In genomic region chr2:20549065-20549464, GRCm38 (mm10) we compare ENCODE assay signal across 15 mouse cellular contexts.
A peak's percentile ranks its signal among the peaks of the same experiment; 100 is the strongest.
DNase-seq lines count a peak whose midpoint lies in the region; ATAC-seq and TF ChIP-seq lines count a peak whose summit lies in the region.
"Had no signal": no experiment of that assay in that cellular context is flagged by ENCODE, and none has a peak within 500 bp of the region (broad histone marks: within the 10 kb centered on the region; RNA-seq: fewer than 3 reads in every experiment).

No protein-coding gene starts in this region.

- peak overlapping the region; percentile 44 for H3K4me2 ChIP-seq in lung, embryonic 14.5 days
- peak overlapping the region; percentile 41 for H3K4me2 ChIP-seq in forebrain, embryonic 15.5 days (replicated peaks)

- peak overlapping the region; percentile 18 for H3K4me3 ChIP-seq in lung, embryonic 14.5 days (ENCODE audit: low read depth, low read length)
- no peak overlapping the region for H3K4me3 ChIP-seq in ES-Bruce4 (ENCODE audit: low read depth, low read length)
- H3K4me3 ChIP-seq in forebrain, embryonic 15.5 days = peak overlapping the region; percentile 6; the same call in 1 of the 2 replicates
- H3K4me3 ChIP-seq: embryonic facial prominence, embryonic 12.5 days; megakaryocyte, embryonic 14.5 days; myocyte had no signal

- no peaks in the 10 kb centered on the region for H3K36me3 ChIP-seq in lung, embryonic 14.5 days (ENCODE audit: insufficient read depth)
- H3K36me3 ChIP-seq in ES-Bruce4 (ENCODE audit: control insufficient read depth, insufficient read depth, low read length, poor library complexity, severe bottlenecking) = peaks cover 10% of the 10 kb centered on the region
- H3K36me3 ChIP-seq in forebrain, embryonic 15.5 days = no peaks in the 10 kb centered on the region
- H3K36me3 ChIP-seq: embryonic facial prominence, embryonic 12.5 days had no signal

- no peaks in the 10 kb centered on the region for H3K9me3 ChIP-seq in lung, embryonic 14.5 days (ENCODE audit: low read depth, low read length)
- H3K9me3 ChIP-seq in ES-Bruce4 (replicated peaks; ENCODE audit: control insufficient read depth, insufficient read depth, low read length, poor library complexity, severe bottlenecking) = peaks cover 4% of the 10 kb centered on the region
- no peaks in the 10 kb centered on the region for H3K9me3 ChIP-seq in forebrain, embryonic 15.5 days
- H3K9me3 ChIP-seq: embryonic facial prominence, embryonic 12.5 days had no signal

- H3K27me3 ChIP-seq in lung, embryonic 14.5 days (ENCODE audit: insufficient read depth, low read length) = no peaks in the 10 kb centered on the region
- H3K27me3 ChIP-seq in ES-Bruce4 (ENCODE audit: control insufficient read depth, insufficient read depth, low read length, poor library complexity, severe bottlenecking) = no peaks in the 10 kb centered on the region
- H3K27me3 ChIP-seq in forebrain, embryonic 15.5 days = no peaks in the 10 kb centered on the region
- H3K27me3 ChIP-seq: embryonic facial prominence, embryonic 12.5 days had no signal

- 66% methylated on average over 5 of the region's 5 CpGs for WGBS in lung, embryonic 14.5 days
- WGBS in forebrain, embryonic 15.5 days = 12% methylated on average over 5 of the region's 5 CpGs

- no peak for ATAC-seq in lung, embryonic 14.5 days (ENCODE audit: insufficient read depth)
- ATAC-seq in forebrain, embryonic 15.5 days (replicated peaks) = no peak

- no peak for TF ChIP-seq POLR2A in ES-Bruce4 (IDR thresholded peaks at IDR 0.05; ENCODE audit: insufficient read depth, low read length)
- TF ChIP-seq POLR2A in brain, embryonic 14.5 days (IDR thresholded peaks at IDR 0.05; ENCODE audit: borderline replicate concordance, extremely low read depth, insufficient read depth, insufficient read length, poor library complexity, severe bottlenecking) = no peak

- DNase-seq in lung, embryonic 14.5 days = no peak
- DNase-seq in lung, postnatal 14 days = no peak
- DNase-seq in brain, embryonic 14.5 days (ENCODE audit: low read depth) = peak; percentile 33
- DNase-seq in urinary bladder, adult 18-20 months (ENCODE audit: low spot score in 2 of 2) = no peak
- DNase-seq in left cerebral cortex, postnatal 25 days (ENCODE audit: low spot score in 2 of 2) = no peak
- DNase-seq in right cerebral cortex, postnatal 14 days = no peak
- DNase-seq: adrenal gland, postnatal 14 days; cerebellum, postnatal 14 days; kidney, adult 18-20 months had no signal

- no peak for TF ChIP-seq CTCF in lung, embryonic 14.5 days (IDR thresholded peaks at IDR 0.05; ENCODE audit: low read depth)
- no peak for TF ChIP-seq CTCF in ES-Bruce4 (IDR thresholded peaks at IDR 0.05; ENCODE audit: low read depth, low read length)
- TF ChIP-seq CTCF in brain, embryonic 14.5 days (IDR thresholded peaks at IDR 0.05; ENCODE audit: borderline replicate concordance, extremely low read depth, insufficient read depth, insufficient read length) = no peak

- TF ChIP-seq EP300 in ES-Bruce4 (IDR thresholded peaks at IDR 0.05; ENCODE audit: insufficient read depth, low read depth, low read length) = 0 out of 2 replicates have a peak, but pooled peaks have one; percentile 2

- no peak overlapping the region for H3K9ac ChIP-seq in lung, embryonic 14.5 days
- H3K9ac ChIP-seq in ES-Bruce4 (ENCODE audit: low read depth, poor library complexity, severe bottlenecking) = no peak overlapping the region
- H3K9ac ChIP-seq in forebrain, embryonic 15.5 days (replicated peaks) = no peak overlapping the region
- H3K9ac ChIP-seq: embryonic facial prominence, embryonic 12.5 days; liver, embryonic 14.5 days had no signal

- H3K4me1 ChIP-seq in lung, embryonic 14.5 days (ENCODE audit: insufficient read depth) = peaks cover 4% of the 10 kb centered on the region; the same call in 1 of the 2 replicates
- H3K4me1 ChIP-seq in ES-Bruce4 (ENCODE audit: control insufficient read depth, insufficient read depth, low read length) = peaks cover 4% of the 10 kb centered on the region
- peaks cover 34% of the 10 kb centered on the region for H3K4me1 ChIP-seq in forebrain, embryonic 15.5 days
- H3K4me1 ChIP-seq: megakaryocyte, embryonic 14.5 days had no signal

- H3K27ac ChIP-seq in lung, embryonic 14.5 days (ENCODE audit: low read depth) = peak overlapping the region; percentile 78
- peak overlapping the region; percentile 93 for H3K27ac ChIP-seq in ES-Bruce4 (ENCODE audit: insufficient read depth, low read length)
- peak overlapping the region; percentile 12 for H3K27ac ChIP-seq in forebrain, embryonic 15.5 days (replicated peaks)
- H3K27ac ChIP-seq: embryonic facial prominence, embryonic 12.5 days; liver, embryonic 14.5 days had no signal

- intact Hi-C loops in left cerebral cortex, postnatal 25 days (cut with DNase I) = no loop called here

Comparison
In these comparisons a context has a peak if more than half of its experiments do, and no peak if none do; other contexts are left out.
1. H3K27ac ChIP-seq: peak in every context shown above with its lines; median percentile 93 in ES-Bruce4; 78 in lung, embryonic 14.5 days; 12 in forebrain, embryonic 15.5 days.